Mouse (Mus musculus) megakaryocyte, embryonic 14.5 days (primary cell): ENCODE measurements around the gene Crxos.

Experiments used
- FLI1 ChIP-seq: IDR thresholded peaks from 2 replicates; pipeline ENCODE4 v1.6.1; 2012; ENCODE audit warnings: low read length, inconsistent platforms, mixed read lengths
- GATA1 ChIP-seq: IDR thresholded peaks from 3 replicates; pipeline ENCODE4 v1.6.1; 2012; ENCODE audit warnings: mixed read lengths, low read length, inconsistent platforms, borderline replicate concordance

GRCm38 (mm10) chr7:15906602-15907001 is 24.2 kb downstream of the Crxos start:
- TF ChIP-seq FLI1, result no peak
- TF ChIP-seq GATA1, result no peak
